Mouse (Mus musculus) liver, embryonic 16.5 days (tissue): ENCODE data around the gene Tomm20. TPM values are rescaled to one million over a fixed set of nuclear protein-coding genes. Genes with fewer than 3 reads are reported as not detected.

Experiments
- ATAC-seq: fragments of 200-750 bp; cut with Nextera tagmentation; 2 replicates; pipeline ENCODE4 v1.8.0; 2017; ENCODE audit warnings: low read depth, mild to moderate bottlenecking, moderate number of reproducible peaks, moderate library complexity
- H3K27ac ChIP-seq: fragments of 300-500 bp; sonication (generic); 2 replicates; pipeline ENCODE4 v1.5.1; 2014; ENCODE audit warnings: mild to moderate bottlenecking, low read length
- H3K27me3 ChIP-seq: fragments of 300-500 bp; sonication (generic); 2 replicates; pipeline ENCODE4 v1.6.1; 2014; ENCODE audit warnings: low read depth, low read length, mixed read lengths; ENCODE audit not compliant: control insufficient read depth, insufficient read depth
- H3K36me3 ChIP-seq: fragments of 300-500 bp; sonication (generic); 2 replicates; pipeline ENCODE4 v1.6.1; 2014; ENCODE audit warnings: mild to moderate bottlenecking; ENCODE audit not compliant: control insufficient read depth, insufficient read depth
- H3K4me1 ChIP-seq: fragments of 300-500 bp; sonication (generic); 2 replicates; pipeline ENCODE4 v1.6.1; 2014; ENCODE audit warnings: low read depth, low read length, mixed read lengths; ENCODE audit not compliant: control insufficient read depth
- H3K4me2 ChIP-seq: fragments of 300-500 bp; sonication (generic); 2 replicates; pipeline ENCODE4 v1.6.1; 2014; ENCODE audit warnings: low read depth, low read length, mixed read lengths
- H3K4me3 ChIP-seq: fragments of 300-500 bp; sonication (generic); 2 replicates; pipeline ENCODE4 v1.5.1; 2014; ENCODE audit warnings: low read depth, mild to moderate bottlenecking, low read length
- H3K9ac ChIP-seq: fragments of 300-500 bp; sonication (generic); 2 replicates; pipeline ENCODE4 v1.6.1; 2014; ENCODE audit warnings: low read depth, low read length
- H3K9me3 ChIP-seq: fragments of 300-500 bp; sonication (generic); replicated peaks from 2 replicates; pipeline ENCODE4 v1.6.1; 2016; ENCODE audit warnings: low read length; ENCODE audit not compliant: control insufficient read depth
- WGBS: fragments of 180-500 bp; shearing (Covaris S2); extraction: QIAGEN DNeasy Blood & Tissue Kit; methylation state at CpG from one replicate; pipeline ENCODE4 v1.1.7; 2014; ENCODE audit not compliant: insufficient replicate concordance; 5-methylcytosine and 5-hydroxymethylcytosine counted together
- polyA plus RNA-seq: library from polyadenylated mRNA; unstranded; fragments of >200 nt; fragmentation: Nextera tagmentation; extraction: Ambion mirVana; gene quantifications from 2 replicates; pipeline ENCODE4 v1.2.1, GENCODE M21; 2015

Gene Tomm20
- polyA plus RNA-seq, 1 experiment from 2014 or later: 85.0 TPM

DNA sequence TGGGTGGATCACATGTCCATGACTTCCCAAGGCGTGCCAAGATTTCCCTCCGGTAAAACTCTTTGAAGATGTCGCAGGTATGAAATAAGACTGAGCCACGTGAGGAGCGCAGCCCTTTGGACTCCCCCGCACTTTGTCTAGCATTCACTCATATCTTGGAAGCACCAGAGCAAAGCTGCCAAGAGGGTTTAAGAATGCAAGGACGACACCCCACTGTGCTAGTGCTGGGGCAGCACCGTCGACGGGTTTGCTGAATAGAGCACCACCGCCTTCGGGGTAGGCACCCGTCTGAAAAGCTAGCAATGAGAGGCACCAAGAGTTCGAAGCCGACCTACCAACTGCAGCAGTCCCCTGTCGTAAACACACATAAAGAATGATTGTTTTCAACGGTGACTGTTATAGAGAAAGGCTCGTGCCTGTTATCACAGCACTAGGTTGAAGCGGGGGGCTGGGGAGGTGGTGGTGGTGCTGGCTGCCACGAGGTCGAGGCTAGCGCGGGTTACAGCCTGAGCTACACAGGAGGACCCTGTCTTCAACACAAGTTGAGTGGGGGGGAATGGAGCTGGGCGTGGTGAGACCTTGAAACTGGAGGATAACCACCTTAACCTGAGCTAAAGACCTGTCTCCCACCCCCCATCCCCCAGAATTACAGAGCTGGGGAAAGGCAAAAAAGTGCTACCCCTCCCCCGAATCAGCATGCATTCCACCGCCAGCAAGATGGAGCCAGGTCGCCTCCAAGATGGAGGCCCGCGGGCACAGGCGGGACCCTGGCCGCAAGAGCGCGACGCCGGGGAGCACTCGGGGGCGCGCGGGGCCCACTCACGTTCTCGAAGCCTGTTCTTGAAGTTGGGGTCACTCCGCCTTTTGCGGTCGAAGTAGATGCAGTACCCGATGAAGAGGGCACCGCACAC lies 608 bp downstream of the Tomm20 start:
- H3K4me2 ChIP-seq: peak overlapping the region; percentile 93
- H3K4me3 ChIP-seq: peak overlapping the region; percentile 87
- H3K9me3 ChIP-seq: no peaks in the 10 kb centered on the region
- H3K27ac ChIP-seq: peak overlapping the region; percentile 72
- peak; percentile 41 for ATAC-seq
- under 1% methylated on average over 46 of the region's 46 CpGs for WGBS
- H3K36me3 ChIP-seq: no peaks in the 10 kb centered on the region
- no peaks in the 10 kb centered on the region for H3K27me3 ChIP-seq
- peak overlapping the region; percentile 91 for H3K9ac ChIP-seq
- peaks cover 25% of the 10 kb centered on the region for H3K4me1 ChIP-seq

DNA sequence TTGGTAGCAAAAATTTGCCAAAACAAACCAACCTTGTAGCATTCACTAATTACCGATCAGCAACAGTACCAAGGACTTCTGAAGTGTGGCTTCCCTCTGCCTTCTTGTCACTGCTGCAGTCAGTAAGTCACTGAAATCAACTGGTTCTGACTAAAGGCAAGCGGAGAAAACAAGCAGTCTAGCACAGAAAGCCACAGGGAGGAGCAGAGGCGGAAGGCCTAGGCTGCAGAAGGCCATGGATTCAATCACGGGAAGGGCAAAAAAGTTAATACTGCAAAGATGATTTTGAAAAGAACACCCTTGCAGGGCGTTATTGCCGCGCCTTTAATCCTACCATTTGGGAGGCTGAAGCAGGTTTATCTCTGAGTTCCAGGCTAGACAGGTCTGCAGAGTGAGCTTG lies 2.1 kb downstream of the Tomm20 start:
- H3K9me3 ChIP-seq: no peaks in the 10 kb centered on the region
- no peak for ATAC-seq
- peak overlapping the region; percentile 93 for H3K4me2 ChIP-seq
- H3K27me3 ChIP-seq: no peaks in the 10 kb centered on the region
- H3K36me3 ChIP-seq: 0 out of 2 replicates have a peak, but pooled peaks cover 4% of the 10 kb centered on the region
- peaks cover 25% of the 10 kb centered on the region for H3K4me1 ChIP-seq
- no peak overlapping the region for H3K27ac ChIP-seq
- 40% methylated on average over 7 of the region's 7 CpGs for WGBS
- peak overlapping the region; percentile 87 for H3K4me3 ChIP-seq
- H3K9ac ChIP-seq: peak overlapping the region; percentile 91; the same call in 1 of the 2 replicates

DNA sequence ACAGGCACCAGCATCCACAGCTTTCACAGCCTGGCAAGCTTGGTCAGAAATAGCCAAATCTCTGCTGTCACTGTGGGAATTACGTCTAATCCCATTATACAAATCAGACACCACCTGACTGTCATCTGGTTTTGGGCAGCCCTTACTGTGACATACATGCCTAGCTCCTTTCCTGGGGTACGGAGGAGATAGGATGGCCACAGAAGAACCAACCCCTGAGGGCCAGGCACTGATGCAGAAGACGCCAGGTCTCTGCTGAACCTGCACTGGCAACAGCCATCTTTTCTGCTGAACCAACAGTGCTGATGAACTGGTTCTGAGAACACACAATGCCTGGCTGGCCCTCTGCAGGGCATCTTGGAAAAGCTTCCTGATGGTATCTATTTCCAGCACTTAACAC lies 8.3 kb downstream of the Tomm20 start:
- H3K4me1 ChIP-seq: peaks cover 12% of the 10 kb centered on the region
- 74% methylated on average over 3 of the region's 3 CpGs for WGBS
- no peak overlapping the region for H3K4me3 ChIP-seq
- H3K9ac ChIP-seq: no peak overlapping the region
- no peak overlapping the region for H3K4me2 ChIP-seq
- H3K36me3 ChIP-seq: peaks cover 45% of the 10 kb centered on the region
- no peaks in the 10 kb centered on the region for H3K27me3 ChIP-seq
- no peaks in the 10 kb centered on the region for H3K9me3 ChIP-seq
- H3K27ac ChIP-seq: no peak overlapping the region
- no peak for ATAC-seq

DNA sequence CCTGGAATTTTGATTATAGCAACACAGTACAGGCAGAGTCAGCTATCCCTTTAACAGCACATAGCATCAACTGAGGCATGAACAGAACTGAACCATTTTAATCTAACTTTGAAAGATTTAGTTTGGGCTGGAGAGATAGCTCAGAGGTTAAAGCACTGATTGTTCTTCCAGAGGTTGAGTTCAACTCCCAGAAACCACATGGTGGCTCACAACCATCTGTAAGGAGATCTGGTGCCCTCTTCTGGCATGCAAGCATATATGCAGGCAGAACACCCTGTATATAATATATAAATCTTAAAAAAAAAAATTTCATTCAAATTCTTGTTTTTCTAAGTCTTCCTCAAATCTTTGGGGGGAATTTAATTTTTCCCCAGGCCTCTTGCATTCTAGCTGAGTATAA lies 9.7 kb downstream of the Tomm20 start:
- Histone ChIP-seq H3K27me3 (no peaks in the 10 kb centered on the region), H3K9me3 (no peaks in the 10 kb centered on the region), H3K27ac (no peak overlapping the region), H3K4me3 (no peak overlapping the region), H3K4me2 (no peak overlapping the region), H3K4me1 (peaks cover 7% of the 10 kb centered on the region), H3K36me3 (peaks cover 49% of the 10 kb centered on the region), H3K9ac (no peak overlapping the region)
- no peak; the same call in 1 of the 2 replicates for ATAC-seq

DNA sequence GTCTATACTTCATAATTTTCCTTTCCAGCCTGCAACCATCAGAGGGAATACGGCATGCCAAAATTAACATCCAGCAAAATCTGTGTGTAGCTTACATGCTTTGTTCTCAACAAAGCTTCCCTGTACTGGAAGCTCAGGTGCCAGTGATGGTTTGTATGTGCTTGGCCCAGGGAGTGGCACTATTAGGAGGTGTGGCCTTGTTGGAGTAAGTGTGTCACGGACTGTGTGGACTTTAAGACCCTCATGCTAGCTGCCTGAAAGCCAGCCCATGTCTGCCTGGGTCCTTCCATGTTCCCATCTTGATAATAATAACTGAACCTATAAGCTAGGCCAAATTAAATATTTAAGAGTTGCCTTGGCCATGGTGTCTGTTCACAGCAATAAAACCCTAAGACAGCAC lies 10.3 kb downstream of the Tomm20 start:
- H3K4me1 ChIP-seq: peaks cover 7% of the 10 kb centered on the region
- no peaks in the 10 kb centered on the region for H3K9me3 ChIP-seq
- no peak overlapping the region for H3K4me3 ChIP-seq
- no peak overlapping the region for H3K27ac ChIP-seq
- WGBS: 81% methylated on average over 2 of the region's 2 CpGs
- H3K9ac ChIP-seq: no peak overlapping the region
- ATAC-seq: no peak
- peaks cover 49% of the 10 kb centered on the region for H3K36me3 ChIP-seq
- no peaks in the 10 kb centered on the region for H3K27me3 ChIP-seq
- no peak overlapping the region for H3K4me2 ChIP-seq

DNA sequence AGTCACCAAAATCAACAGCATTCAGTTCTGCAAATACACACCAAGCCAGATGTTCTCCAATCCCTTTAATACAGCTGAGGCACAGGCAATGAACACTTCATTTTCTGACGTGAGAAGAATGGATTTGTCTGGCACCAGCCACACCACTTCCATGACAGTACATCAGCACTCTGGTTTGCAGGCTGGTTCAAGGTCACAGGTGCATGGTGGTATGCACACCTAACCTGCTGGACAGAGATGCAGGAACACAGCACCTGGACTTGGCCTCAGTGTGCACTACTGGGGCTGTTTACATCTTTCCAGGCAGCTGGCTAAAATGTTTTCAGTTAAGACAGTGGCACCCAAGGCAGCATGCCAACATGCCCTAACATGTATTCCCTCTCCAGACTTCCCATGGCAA lies 13.0 kb downstream of the Tomm20 start:
- H3K27me3 ChIP-seq: no peaks in the 10 kb centered on the region
- no peak overlapping the region for H3K27ac ChIP-seq
- no peak overlapping the region for H3K4me3 ChIP-seq
- ATAC-seq: no peak
- peaks cover 41% of the 10 kb centered on the region for H3K36me3 ChIP-seq
- 65% methylated on average over 1 of the region's 1 CpGs for WGBS
- no peak overlapping the region for H3K9ac ChIP-seq
- no peaks in the 10 kb centered on the region for H3K9me3 ChIP-seq
- H3K4me1 ChIP-seq: peaks cover 12% of the 10 kb centered on the region
- H3K4me2 ChIP-seq: no peak overlapping the region

DNA sequence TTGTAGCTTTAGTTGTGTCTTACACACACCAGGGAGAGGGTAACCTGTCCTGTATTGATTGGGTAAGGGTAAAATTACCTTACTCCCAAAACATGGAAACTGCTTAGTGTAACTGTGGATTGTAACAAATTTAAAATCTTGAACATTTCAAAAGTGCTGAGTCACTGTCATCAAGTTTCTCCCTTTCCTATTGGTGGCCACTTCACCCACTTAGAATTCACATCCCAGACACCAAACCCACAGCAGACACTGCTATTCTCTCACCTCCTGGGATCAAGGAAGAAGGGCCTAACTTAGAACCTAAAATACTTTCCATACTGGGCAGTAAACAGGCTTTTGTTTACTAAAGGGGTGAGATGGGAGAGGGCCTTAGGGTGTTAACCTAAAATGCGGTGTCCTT lies 13.4 kb downstream of the Tomm20 start:
- WGBS: 96% methylated on average over 1 of the region's 1 CpGs

DNA sequence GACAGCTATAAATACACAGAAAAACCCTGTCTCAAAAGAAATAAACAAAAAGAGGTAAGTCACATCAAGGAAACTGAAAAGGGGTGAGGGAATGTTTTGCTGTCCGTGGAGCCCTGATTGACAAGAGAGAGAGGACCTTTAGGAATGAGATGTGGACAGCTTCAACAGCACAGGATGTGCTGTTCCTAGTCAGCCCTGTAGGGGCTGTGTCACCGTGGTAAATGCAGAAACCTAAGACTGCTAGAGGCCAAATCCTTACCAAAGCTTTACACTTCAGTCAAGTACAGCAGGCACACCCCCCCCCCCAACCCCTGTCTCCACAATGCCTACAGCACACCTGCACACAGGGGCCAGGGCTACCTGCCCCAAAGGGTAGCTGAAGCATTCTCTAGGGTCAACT lies 13.9 kb downstream of the Tomm20 start:
- Histone ChIP-seq H3K4me3 (no peak overlapping the region), H3K4me1 (peaks cover 12% of the 10 kb centered on the region), H3K27me3 (no peaks in the 10 kb centered on the region), H3K27ac (no peak overlapping the region), H3K9me3 (no peaks in the 10 kb centered on the region), H3K9ac (no peak overlapping the region), H3K36me3 (peaks cover 32% of the 10 kb centered on the region), H3K4me2 (no peak overlapping the region)
- no peak for ATAC-seq
- WGBS: 33% methylated on average over 2 of the region's 2 CpGs

More for the DNA sequence above, 13.4 kb downstream of the Tomm20 start:
- H3K27ac ChIP-seq: no peak overlapping the region
- peaks cover 37% of the 10 kb centered on the region for H3K36me3 ChIP-seq
- no peak overlapping the region for H3K4me2 ChIP-seq
- no peaks in the 10 kb centered on the region for H3K9me3 ChIP-seq
- H3K4me3 ChIP-seq: no peak overlapping the region
- H3K9ac ChIP-seq: no peak overlapping the region
- peaks cover 12% of the 10 kb centered on the region for H3K4me1 ChIP-seq
- H3K27me3 ChIP-seq: no peaks in the 10 kb centered on the region
- ATAC-seq: no peak

DNA sequence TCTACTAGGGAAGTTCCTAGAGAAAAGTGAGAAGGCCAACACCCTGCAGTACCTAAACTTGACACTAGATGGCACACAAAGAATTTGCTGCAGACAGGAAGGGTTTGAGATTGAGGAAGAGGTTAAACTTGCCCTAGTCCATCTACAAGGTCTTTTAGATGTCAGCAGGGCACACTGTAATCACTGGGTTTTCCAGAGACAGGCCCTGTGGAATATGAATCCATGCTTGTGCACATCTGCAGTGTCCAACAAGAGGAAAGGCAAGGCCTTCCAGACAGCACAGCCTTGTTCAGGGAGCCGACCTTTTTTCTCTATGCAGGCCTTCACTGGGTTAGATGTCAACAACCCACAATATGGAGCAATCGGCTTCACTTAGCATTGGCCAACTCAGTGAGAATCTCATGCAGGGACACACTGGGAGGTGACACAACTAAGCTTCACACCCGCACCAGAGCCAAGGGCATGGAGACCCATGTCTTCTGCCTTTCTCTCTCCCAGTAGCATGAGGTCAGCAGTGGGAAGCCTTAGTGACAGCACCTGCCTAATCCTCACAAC lies 16.0 kb downstream of the Tomm20 start:
- WGBS: 60% methylated on average over 3 of the region's 3 CpGs
- H3K27ac ChIP-seq: peak overlapping the region; percentile 46

More for the DNA sequence above, 16.0 kb downstream of the Tomm20 start:
- H3K4me1 ChIP-seq: peaks cover 12% of the 10 kb centered on the region
- no peaks in the 10 kb centered on the region for H3K27me3 ChIP-seq
- peaks cover 22% of the 10 kb centered on the region for H3K36me3 ChIP-seq
- no peaks in the 10 kb centered on the region for H3K9me3 ChIP-seq
- peak; percentile 30; the same call in 1 of the 2 replicates for ATAC-seq
- no peak overlapping the region for H3K4me3 ChIP-seq
- H3K9ac ChIP-seq: no peak overlapping the region
- no peak overlapping the region for H3K4me2 ChIP-seq
